Mouse (Mus musculus) cortical plate, adult 2 months (tissue): ENCODE measurements around the gene Anapc4.

Experiments used
- CTCF ChIP-seq: fragments of 200-500 bp; IDR thresholded peaks from 2 replicates; pipeline ENCODE4 v1.5.1; 2011; ENCODE audit warnings: mild to moderate bottlenecking, control low read depth, low read length; ENCODE audit not compliant: insufficient read depth; ENCODE audit errors: extremely low read depth
- POLR2A ChIP-seq: fragments of 200-500 bp; IDR thresholded peaks from 2 replicates; pipeline ENCODE4 v1.6.1; 2011; ENCODE audit warnings: mild to moderate bottlenecking, low read length, control low read depth; ENCODE audit not compliant: insufficient read depth; ENCODE audit errors: extremely low read depth

DNA sequence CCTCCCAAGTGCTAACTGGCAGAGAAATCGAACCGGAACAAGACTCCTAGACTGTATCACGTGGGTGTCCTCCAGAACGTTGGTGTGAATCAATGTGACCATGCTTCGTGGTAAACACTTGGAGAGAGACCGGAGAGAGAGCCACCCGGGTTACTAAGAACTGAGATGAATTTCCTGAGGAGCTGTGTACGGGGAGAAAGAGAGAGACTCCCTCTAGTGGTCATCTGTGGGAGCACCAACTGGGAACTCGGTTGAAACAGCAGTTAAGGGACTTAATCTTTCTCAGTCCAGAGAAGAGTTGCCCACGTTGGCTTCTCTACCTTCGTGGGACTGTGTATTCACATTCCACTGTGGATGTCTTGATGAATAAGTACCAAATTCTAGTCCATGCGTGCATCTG lies 53.3 kb downstream of the Anapc4 start:
- TF ChIP-seq CTCF, result peak; percentile 62
- no peak for TF ChIP-seq POLR2A
